Mouse (Mus musculus) liver (tissue): ENCODE data around the gene Taar7b.
A peak's percentile ranks its signal among the peaks of the same experiment; 100 is the strongest.

Experiments used
- DNase-seq: peaks from one replicate; pipeline ENCODE4 v3.0.0-alpha.2; 2020; ENCODE audit warnings: mixed read lengths

Taar7b gene

GRCm38 (mm10) chr10:23999639-24000038 lies at the start of gene Taar7b:
Gene Taar7b, plus strand, starts transcription at chr10:23999939.
- DNase-seq: no peak

GRCm38 (mm10) chr10:23951714-23952113 lies 48.0 kb upstream of the Taar7b start:
- no peak for DNase-seq

GRCm38 (mm10) chr10:23959071-23959470 lies 40.7 kb upstream of the Taar7b start:
- DNase-seq: no peak

GRCm38 (mm10) chr10:23960444-23960915 lies 39.3 kb upstream of the Taar7b start, which contains the start of gene Taar4:
Gene Taar4, plus strand, starts transcription at chr10:23960494.
- no peak for DNase-seq

- DNase-seq: no peak
These were observed 36.3 kb upstream of the Taar7b start for GRCm38 (mm10) chr10:23963444-23963843.

GRCm38 (mm10) chr10:23964921-23965610 lies 34.7 kb upstream of the Taar7b start:
- DNase-seq: no peak

- no peak for DNase-seq
These were observed 29.0 kb upstream of the Taar7b start, which contains the start of gene Taar5 for GRCm38 (mm10) chr10:23970656-23971165. Gene Taar5, plus strand, starts transcription at chr10:23970706.

- DNase-seq: no peak
These were observed 28.5 kb upstream of the Taar7b start for GRCm38 (mm10) chr10:23971256-23971655.

- no peak for DNase-seq
These were observed 21.8 kb upstream of the Taar7b start for GRCm38 (mm10) chr10:23977958-23978357.

- peak; percentile 68 for DNase-seq
These were observed 20.6 kb upstream of the Taar7b start for GRCm38 (mm10) chr10:23978901-23979705.

GRCm38 (mm10) chr10:23985546-23985945 lies 14.2 kb upstream of the Taar7b start, which contains the start of gene Taar6:
Gene Taar6, minus strand, starts transcription at chr10:23985646.
- DNase-seq: no peak

- no peak for DNase-seq
These were observed 13.3 kb upstream of the Taar7b start for GRCm38 (mm10) chr10:23986419-23986818.

GRCm38 (mm10) chr10:23993381-23993780 lies 6.4 kb upstream of the Taar7b start, which contains the start of gene Taar7a:
Gene Taar7a, minus strand, starts transcription at chr10:23993481.
- no peak for DNase-seq

GRCm38 (mm10) chr10:24006442-24006841 lies 6.7 kb downstream of the Taar7b start:
- no peak for DNase-seq

GRCm38 (mm10) chr10:24007034-24007433 lies 7.3 kb downstream of the Taar7b start:
- DNase-seq: no peak

GRCm38 (mm10) chr10:24008143-24008542 lies 8.4 kb downstream of the Taar7b start:
- DNase-seq: no peak

GRCm38 (mm10) chr10:24026922-24027321 lies 27.2 kb downstream of the Taar7b start, which contains the start of gene Taar7d:
Gene Taar7d, plus strand, starts transcription at chr10:24027222.
- no peak for DNase-seq

GRCm38 (mm10) chr10:24031347-24031746 lies 31.6 kb downstream of the Taar7b start:
- no peak for DNase-seq

- DNase-seq: no peak
These were observed 37.6 kb downstream of the Taar7b start, which contains the start of gene Taar7e for GRCm38 (mm10) chr10:24037314-24037713. Gene Taar7e, plus strand, starts transcription at chr10:24037614.

GRCm38 (mm10) chr10:24040120-24040869 lies 40.6 kb downstream of the Taar7b start:
- DNase-seq: no peak

GRCm38 (mm10) chr10:24049210-24049609 lies 49.5 kb downstream of the Taar7b start, which contains the start of gene Taar7f:
Gene Taar7f, plus strand, starts transcription at chr10:24049510.
- no peak for DNase-seq
